Mouse (Mus musculus): ENCODE results near the gene Adam22.
"Not testable (repeated sequence)": the region's sequence is repeated elsewhere in the genome, so short reads cannot be mapped to it uniquely, and the experiment has no call there.

The Adam22 gene

GRCm38 (mm10) chr5:8056141-8057017, 311.6 kb downstream of the Adam22 start:
- DNase-seq (ENCODE audit: low read depth) = peak; percentile 85

GRCm38 (mm10) chr5:8055721-8056129, 312.2 kb downstream of the Adam22 start:
- DNase-seq (ENCODE audit: low read depth) = no peak

GRCm38 (mm10) chr5:8053827-8054226, 314.1 kb downstream of the Adam22 start:
- DNase-seq (ENCODE audit: low read depth) = peak; percentile 85

- DNase-seq (ENCODE audit: low read depth) = no peak
Observed at GRCm38 (mm10) chr5:8045855-8046254, 322.1 kb downstream of the Adam22 start, which contains the start of gene Sri. Gene Sri (plus strand): TSS chr5:8046078.

- not testable (repeated sequence) for DNase-seq (ENCODE audit: low read depth)
Observed at GRCm38 (mm10) chr5:8034596-8034995, 333.4 kb downstream of the Adam22 start.
